Mouse (Mus musculus) stomach, postnatal 0 days (tissue): Measurements from ENCODE around the gene Prdm16. TPM values are rescaled to one million over a fixed set of nuclear protein-coding genes. Genes with fewer than 3 reads are reported as not detected.
A peak's percentile ranks its signal among the peaks of the same experiment; 100 is the strongest.

Experiments
- ATAC-seq: fragments of 200-750 bp; cut with Nextera tagmentation; 2 replicates; pipeline ENCODE4 v1.8.0; 2017; ENCODE audit not compliant: low FRiP score, low TSS enrichment
- DNase-seq: peaks from one replicate; pipeline ENCODE4 v3.0.0-alpha.2; 2016; ENCODE audit warnings: low spot score
- H3K27ac ChIP-seq: fragments of 300-500 bp; sonication (generic); replicated peaks from 2 replicates; pipeline ENCODE4 v1.5.1; 2014; ENCODE audit warnings: mild to moderate bottlenecking, control low read depth
- H3K27me3 ChIP-seq: fragments of 300-500 bp; sonication (generic); 2 replicates; pipeline ENCODE4 v1.6.1; 2014; ENCODE audit warnings: low read length; ENCODE audit not compliant: control insufficient read depth, insufficient read depth
- H3K36me3 ChIP-seq: fragments of 300-500 bp; sonication (generic); 2 replicates; pipeline ENCODE4 v1.6.1; 2014; ENCODE audit warnings: low read length, mixed read lengths; ENCODE audit not compliant: control insufficient read depth, insufficient read depth
- H3K4me1 ChIP-seq: fragments of 300-500 bp; sonication (generic); replicated peaks from 2 replicates; pipeline ENCODE4 v1.6.1; 2014; ENCODE audit warnings: antibody characterized with exemption; ENCODE audit not compliant: control insufficient read depth, insufficient read depth
- H3K4me2 ChIP-seq: fragments of 300-500 bp; sonication (generic); replicated peaks from 2 replicates; pipeline ENCODE4 v1.6.1; 2014; ENCODE audit warnings: low read depth, mild to moderate bottlenecking, control low read depth, moderate library complexity
- H3K4me3 ChIP-seq: fragments of 300-500 bp; sonication (generic); 2 replicates; pipeline ENCODE4 v1.5.1; 2014; ENCODE audit warnings: low read depth, low read length, control low read depth
- H3K9ac ChIP-seq: fragments of 300-500 bp; sonication (generic); 2 replicates; pipeline ENCODE4 v1.6.1; 2014; ENCODE audit warnings: mild to moderate bottlenecking, low read length, control low read depth, mixed read lengths
- H3K9me3 ChIP-seq: fragments of 300-500 bp; sonication (generic); 2 replicates; pipeline ENCODE4 v1.6.1; 2016; ENCODE audit warnings: low read length; ENCODE audit not compliant: control insufficient read depth
- CTCF ChIP-seq: IDR thresholded peaks from 2 replicates; pipeline ENCODE4 v1.5.1; 2016; ENCODE audit warnings: antibody characterized with exemption, low read depth, mild to moderate bottlenecking, moderate library complexity
- EP300 ChIP-seq: optimal IDR thresholded peaks from 2 replicates; pipeline ENCODE3; 2016; ENCODE audit warnings: antibody characterized with exemption
- WGBS: fragments of 180-500 bp; shearing (Covaris S2); extraction: QIAGEN DNeasy Blood & Tissue Kit; methylation state at CpG from one replicate; pipeline ENCODE4 v1.1.7; 2014; 5-methylcytosine and 5-hydroxymethylcytosine counted together
- polyA plus RNA-seq: library from polyadenylated mRNA; unstranded; fragments of >200 nt; fragmentation: Nextera tagmentation; extraction: Ambion mirVana; gene quantifications from 2 replicates; pipeline ENCODE4 v1.2.1, GENCODE M21; 2015

The Prdm16 gene
- polyA plus RNA-seq, 1 experiment from 2014 or later, result 15.6 TPM

DNA sequence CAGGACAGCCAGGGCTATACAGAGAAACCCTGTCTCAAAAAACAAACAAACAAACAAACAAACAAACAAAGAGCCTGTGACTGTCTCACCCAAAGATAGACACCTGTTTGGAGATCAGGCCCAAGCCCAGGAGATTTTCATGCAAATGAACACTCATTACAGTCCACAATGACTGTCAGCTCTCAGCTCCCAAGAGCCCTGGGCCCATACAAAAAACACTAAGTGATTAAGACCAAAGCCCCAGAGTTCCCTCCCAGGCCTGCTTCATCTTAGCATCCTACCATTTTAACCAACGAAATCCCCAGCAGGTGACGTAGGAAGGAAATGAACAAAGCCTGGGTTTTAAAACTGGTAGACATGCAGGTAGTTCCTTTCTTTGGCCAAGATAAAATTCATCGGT, 275.8 kb downstream of the Prdm16 start:
- no peak for DNase-seq
- H3K36me3 ChIP-seq, result no peaks in the 10 kb centered on the region
- ATAC-seq, result no peak
- no peaks in the 10 kb centered on the region for H3K9me3 ChIP-seq
- no peaks in the 10 kb centered on the region for H3K27me3 ChIP-seq
- H3K4me3 ChIP-seq, result no peak overlapping the region
- H3K9ac ChIP-seq, result no peak overlapping the region
- H3K4me1 ChIP-seq, result no peaks in the 10 kb centered on the region
- no peak overlapping the region for H3K4me2 ChIP-seq
- 90% methylated on average over 3 of the region's 3 CpGs for WGBS
- TF ChIP-seq EP300 (no peak), CTCF (no peak)
- 0 out of 2 replicates have a peak overlapping the region, but pooled peaks have one; percentile 53 for H3K27ac ChIP-seq

DNA sequence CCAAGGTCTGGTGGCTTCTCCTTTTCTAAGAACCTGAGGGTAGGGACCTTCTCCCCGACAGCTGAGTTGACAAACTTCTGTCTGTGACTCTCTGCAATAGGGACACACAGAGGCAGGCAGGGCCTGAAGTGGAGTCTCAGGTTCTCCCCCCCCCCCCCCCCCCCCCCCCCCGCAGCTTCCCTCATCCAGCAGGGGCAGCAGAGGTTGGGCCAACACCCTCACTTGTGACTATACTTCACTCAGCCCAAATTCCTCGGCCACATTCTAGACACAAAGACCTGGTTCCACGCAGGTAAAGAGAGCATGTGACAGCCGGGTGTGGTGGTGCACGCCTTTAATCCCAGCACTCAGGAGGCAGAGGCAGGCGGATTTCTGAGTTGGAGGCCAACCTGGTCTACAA, 276.2 kb downstream of the Prdm16 start:
- Histone ChIP-seq H3K4me3 (no peak overlapping the region), H3K27me3 (no peaks in the 10 kb centered on the region), H3K9me3 (no peaks in the 10 kb centered on the region), H3K4me1 (no peaks in the 10 kb centered on the region), H3K4me2 (no peak overlapping the region), H3K27ac (peak overlapping the region; percentile 91), H3K36me3 (no peaks in the 10 kb centered on the region), H3K9ac (no peak overlapping the region)
- TF ChIP-seq EP300 (no peak), CTCF (no peak)
- ATAC-seq (no peak), DNase-seq (peak; percentile 52)
- 63% methylated on average over 6 of the region's 7 CpGs for WGBS

DNA sequence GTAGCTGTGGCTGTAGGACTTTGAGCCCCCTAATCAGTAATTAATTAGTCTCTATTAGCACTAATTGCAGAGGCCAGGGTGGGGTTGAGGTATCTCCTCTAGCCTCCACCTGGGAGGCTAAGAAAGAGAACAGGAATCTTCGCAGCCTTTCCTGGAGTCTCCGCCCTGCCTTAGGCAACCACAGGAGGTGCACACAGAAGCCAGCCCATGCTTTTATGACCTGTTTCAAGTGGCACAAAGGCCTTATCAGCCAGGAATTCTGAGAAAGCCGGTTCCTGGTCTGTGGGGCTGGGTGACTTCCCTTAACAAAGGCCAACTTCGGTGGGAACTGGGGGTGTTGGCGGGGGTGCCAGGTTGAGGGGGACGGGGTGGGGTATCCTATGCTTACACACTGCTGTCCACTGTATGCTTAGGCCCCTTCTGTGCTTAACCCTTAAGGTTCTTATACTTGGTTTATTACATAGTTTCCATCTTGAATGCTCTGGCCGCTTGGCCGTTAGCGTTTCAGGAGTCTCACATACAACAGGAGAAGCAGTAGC, 276.8 kb downstream of the Prdm16 start:
- Histone ChIP-seq H3K4me1 (no peaks in the 10 kb centered on the region), H3K4me2 (peak overlapping the region; percentile 25), H3K27me3 (no peaks in the 10 kb centered on the region), H3K9ac (peak overlapping the region; percentile 35; the same call in 1 of the 2 replicates), H3K4me3 (no peak overlapping the region), H3K36me3 (no peaks in the 10 kb centered on the region), H3K27ac (peak overlapping the region; percentile 91), H3K9me3 (no peaks in the 10 kb centered on the region)
- TF ChIP-seq CTCF (no peak), EP300 (no peak)
- ATAC-seq (peak; percentile 85), DNase-seq (peak; percentile 83)
- WGBS, result 61% methylated on average over 9 of the region's 9 CpGs

DNA sequence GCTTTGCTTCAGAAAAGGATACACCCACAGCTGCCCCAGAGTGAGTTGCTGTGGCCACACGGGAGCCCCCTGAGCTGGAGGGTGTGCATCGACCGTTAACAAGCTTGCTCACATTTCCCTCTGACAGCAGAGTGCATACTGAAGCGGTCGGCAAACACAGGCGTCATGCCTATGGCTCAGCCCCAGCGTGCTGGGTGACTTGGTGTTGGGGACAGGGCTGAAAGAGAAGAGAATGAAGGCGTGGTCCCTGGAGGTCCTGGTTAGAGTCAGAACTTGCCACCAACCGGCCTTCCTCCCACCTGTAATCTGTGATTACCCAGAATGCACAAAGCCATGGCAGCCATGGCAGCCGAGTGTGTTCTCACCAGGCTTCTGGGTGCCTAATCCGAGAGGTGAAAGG, 277.9 kb downstream of the Prdm16 start:
- DNase-seq (peak; percentile 69), ATAC-seq (peak; percentile 74)
- WGBS, result 53% methylated on average over 11 of the region's 11 CpGs
- Histone ChIP-seq H3K9me3 (no peaks in the 10 kb centered on the region), H3K4me1 (no peaks in the 10 kb centered on the region), H3K27me3 (no peaks in the 10 kb centered on the region), H3K4me3 (no peak overlapping the region), H3K4me2 (no peak overlapping the region; the same call in 1 of the 2 replicates), H3K27ac (peak overlapping the region; percentile 91), H3K9ac (no peak overlapping the region), H3K36me3 (no peaks in the 10 kb centered on the region)
- TF ChIP-seq CTCF (no peak), EP300 (no peak)

DNA sequence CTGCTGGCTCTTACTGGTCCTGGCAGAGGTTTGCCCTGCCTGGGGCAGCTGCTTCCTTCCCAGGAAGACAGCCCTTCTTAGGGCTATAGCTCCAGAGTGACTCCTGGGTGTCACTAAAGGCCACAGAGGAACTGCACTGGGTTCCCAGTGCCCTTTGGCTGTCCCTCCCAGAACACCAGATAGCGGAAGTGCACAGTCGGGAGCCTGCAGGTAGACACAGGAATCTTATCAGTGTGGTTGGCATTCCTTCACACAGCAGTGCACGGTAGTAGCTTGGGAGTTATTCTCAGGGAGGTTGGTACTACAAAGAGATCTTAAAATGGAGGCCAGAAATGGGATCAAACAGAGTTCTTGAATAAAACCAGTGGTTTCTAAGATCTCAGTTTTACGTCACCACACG, 278.3 kb downstream of the Prdm16 start:
- H3K27me3 ChIP-seq, result no peaks in the 10 kb centered on the region
- H3K4me2 ChIP-seq, result no peak overlapping the region
- no peak overlapping the region for H3K9ac ChIP-seq
- H3K36me3 ChIP-seq, result no peaks in the 10 kb centered on the region
- H3K27ac ChIP-seq, result peak overlapping the region; percentile 91
- H3K4me3 ChIP-seq, result no peak overlapping the region
- no peaks in the 10 kb centered on the region for H3K4me1 ChIP-seq
- H3K9me3 ChIP-seq, result no peaks in the 10 kb centered on the region
- 54% methylated on average over 5 of the region's 5 CpGs for WGBS
- peak; percentile 54 for DNase-seq
- ATAC-seq, result peak; percentile 69
- no peak for TF ChIP-seq CTCF
- TF ChIP-seq EP300, result no peak

DNA sequence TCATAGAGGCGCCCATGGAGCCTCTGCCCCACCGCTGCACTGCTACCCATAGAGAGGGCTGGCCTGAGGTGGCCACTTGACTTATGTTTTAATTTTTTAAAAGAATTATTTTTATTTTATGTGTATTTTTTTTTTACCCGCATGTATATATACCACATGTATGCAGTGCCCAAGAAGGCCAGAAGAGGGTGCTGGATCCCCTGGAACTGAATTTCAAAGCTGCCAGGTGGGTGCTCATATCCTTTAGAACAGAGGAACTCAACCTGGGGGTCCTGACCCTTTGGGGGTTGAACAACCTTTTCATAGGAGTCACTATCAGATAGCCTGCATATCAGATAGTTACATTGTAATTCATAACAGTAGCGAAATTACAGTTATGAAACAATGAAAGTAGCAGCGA, 281.3 kb downstream of the Prdm16 start:
- Histone ChIP-seq H3K27me3 (no peaks in the 10 kb centered on the region), H3K27ac (no peak overlapping the region), H3K4me3 (no peak overlapping the region), H3K36me3 (no peaks in the 10 kb centered on the region), H3K4me2 (no peak overlapping the region), H3K9me3 (no peaks in the 10 kb centered on the region), H3K4me1 (no peaks in the 10 kb centered on the region), H3K9ac (no peak overlapping the region)
- ATAC-seq (no peak), DNase-seq (peak; percentile 43)
- 96% methylated on average over 5 of the region's 5 CpGs for WGBS
- TF ChIP-seq EP300 (no peak), CTCF (peak; percentile 54)
